Mouse (Mus musculus): ENCODE data around the gene Fn3k. TPM values are rescaled to one million over a fixed set of nuclear protein-coding genes. Genes with fewer than 3 reads are reported as not detected.

The Fn3k gene
- 0.95 and 1.0 TPM in 2 replicates for polyA plus RNA-seq (2012; rRNA removed)

DNA sequence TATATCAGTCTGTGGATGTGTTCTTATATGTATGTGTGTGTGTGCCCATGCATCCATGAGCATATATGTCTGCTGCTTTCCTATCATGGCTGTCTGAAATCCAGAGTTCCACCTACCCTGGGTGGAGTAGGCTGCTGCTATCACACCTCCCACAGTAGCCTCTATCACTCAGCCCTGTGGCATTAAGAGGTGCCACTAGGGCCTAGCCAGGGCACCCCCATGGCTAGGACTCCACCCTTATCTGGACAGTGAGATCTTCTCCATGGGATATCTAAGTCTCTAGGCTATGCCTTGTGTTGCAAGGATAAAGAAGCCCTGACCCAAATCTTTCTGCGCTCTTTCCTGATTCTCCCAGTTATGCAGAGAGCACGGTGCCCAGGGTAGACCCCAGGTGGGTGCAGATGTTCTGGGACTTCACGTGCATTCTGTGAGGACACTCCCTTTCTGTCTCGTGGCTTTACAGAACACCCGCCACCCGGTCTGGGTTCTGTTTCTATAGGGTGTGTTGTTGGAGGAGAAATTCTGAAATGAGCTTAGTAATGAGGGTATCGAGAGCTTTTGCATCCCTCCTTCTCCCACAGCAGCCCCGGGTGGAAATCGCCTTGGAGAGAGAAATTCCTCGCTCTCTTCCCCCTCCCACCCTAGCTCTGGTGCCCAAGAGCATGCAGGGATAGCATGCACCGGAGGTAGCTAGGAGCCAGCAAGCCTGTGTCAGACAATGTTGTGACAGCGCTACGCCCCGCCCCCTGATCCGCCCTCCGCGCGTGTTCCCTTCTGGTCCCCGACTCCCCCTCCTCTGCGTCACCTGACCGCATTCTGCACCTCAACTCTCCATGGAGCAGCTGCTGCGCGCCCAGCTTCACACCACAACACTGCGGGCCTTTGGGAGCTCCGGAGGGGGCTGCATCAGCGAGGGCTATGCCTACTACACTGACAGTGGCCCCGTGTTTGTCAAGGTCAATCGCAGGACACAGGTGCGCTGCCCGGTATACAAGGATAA is at the start of gene Fn3k:
Gene Fn3k (plus strand): TSS at position 758 of the 1,000 bp plus-strand sequence.
- WGBS = 6% methylated on average over 30 of the region's 30 CpGs
- H3K36me3 ChIP-seq (ENCODE audit: control insufficient read depth, insufficient read depth, low read length) = no peaks in the 10 kb centered on the region
- TF ChIP-seq POLR2A (IDR thresholded peaks at IDR 0.05; ENCODE audit: low read depth, low read length) (no peak), CTCF (IDR thresholded peaks at IDR 0.05; ENCODE audit: extremely low read depth, insufficient read length, insufficient replicate concordance, low read depth, low read length) (no peak)
- 0 out of 2 replicates have a peak, but pooled peaks cover 7% of the 10 kb centered on the region for H3K4me1 ChIP-seq (ENCODE audit: control insufficient read depth, insufficient read depth, insufficient read length, low read length)
- H3K4me3 ChIP-seq (ENCODE audit: low read depth, low read length) = peak within 1 kb of the TSS; percentile 61
- H3K27ac ChIP-seq (ENCODE audit: insufficient read depth, low read depth, low read length) = no peak within 1 kb of the TSS
- no peaks in the 10 kb centered on the region for H3K27me3 ChIP-seq (ENCODE audit: control insufficient read depth, insufficient read depth, low read length)

DNA sequence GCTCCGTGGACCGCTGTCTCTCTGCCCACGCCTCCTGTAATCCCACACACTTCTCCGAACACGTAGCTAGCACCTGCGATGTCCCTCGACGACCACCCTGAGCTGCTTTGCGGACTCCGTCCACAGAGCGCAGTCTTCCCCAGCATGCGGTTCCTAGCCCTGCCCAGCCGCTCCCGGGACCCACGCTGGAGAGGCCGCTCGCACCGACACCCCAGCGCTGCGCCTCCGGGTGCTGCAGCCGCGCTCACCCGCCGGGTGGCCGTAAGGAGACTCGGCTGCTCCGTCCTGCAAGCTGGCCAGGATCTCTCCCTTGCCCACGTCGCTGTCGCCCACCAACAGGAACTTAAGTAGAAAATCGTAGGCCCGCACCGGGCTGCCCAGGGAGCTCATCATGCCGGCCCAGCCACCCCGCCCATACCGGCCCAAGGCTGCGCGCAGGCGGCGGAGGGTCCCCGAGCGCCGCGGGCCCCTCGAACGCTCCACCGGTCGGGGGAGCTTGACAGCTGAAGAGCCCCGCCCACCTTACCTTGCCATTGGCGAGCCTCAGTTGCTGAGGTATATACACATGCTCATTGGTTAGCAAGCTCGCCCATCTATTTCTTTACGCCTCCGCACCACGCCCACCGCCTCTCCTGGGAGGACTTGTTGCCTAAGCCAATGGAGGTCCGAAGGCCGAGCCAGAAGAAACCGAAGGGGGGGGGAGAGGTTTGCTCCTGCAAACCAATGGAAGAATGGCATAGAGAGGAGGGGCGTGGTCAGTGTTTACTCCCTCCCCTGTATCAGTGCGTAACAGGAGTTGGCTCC is 46.8 kb upstream of the Fn3k start, which contains the start of gene Rab40b:
Gene Rab40b (minus strand): TSS at position 502 of the 804 bp plus-strand sequence.
- 2% methylated on average over 61 of the region's 61 CpGs for WGBS
- Histone ChIP-seq H3K27me3 (ENCODE audit: control insufficient read depth, insufficient read depth, low read length) (no peaks in the 10 kb centered on the region), H3K4me1 (ENCODE audit: control insufficient read depth, insufficient read depth, insufficient read length, low read length) (peaks cover 3% of the 10 kb centered on the region), H3K36me3 (ENCODE audit: control insufficient read depth, insufficient read depth, low read length) (no peaks in the 10 kb centered on the region), H3K27ac (ENCODE audit: insufficient read depth, low read depth, low read length) (no peak within 1 kb of the TSS), H3K4me3 (ENCODE audit: low read depth, low read length) (peak within 1 kb of the TSS; percentile 73)
- TF ChIP-seq CTCF (IDR thresholded peaks at IDR 0.05; ENCODE audit: extremely low read depth, insufficient read length, insufficient replicate concordance, low read depth, low read length) (no peak), POLR2A (IDR thresholded peaks at IDR 0.05; ENCODE audit: low read depth, low read length) (peak; percentile 10; the same call in 1 of the 2 replicates)

DNA sequence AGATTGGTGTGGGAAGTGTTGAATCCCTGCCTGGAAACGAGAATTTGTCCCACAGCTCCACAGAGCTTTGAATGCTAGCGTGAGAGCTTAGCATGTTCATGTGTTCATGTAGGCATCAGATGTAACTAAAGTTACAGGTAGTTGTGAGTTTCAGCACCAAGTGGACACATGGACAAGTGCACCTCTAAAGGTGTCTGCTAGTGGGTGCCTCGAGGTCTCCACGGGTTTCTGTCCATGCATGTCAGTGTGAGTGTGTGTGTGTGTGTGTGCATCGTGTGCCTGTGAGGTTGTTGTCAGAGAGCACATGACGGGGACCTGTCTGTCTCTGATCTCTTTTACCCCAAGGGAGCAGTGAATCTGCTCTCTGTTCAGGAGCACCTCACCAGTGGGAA is 46.2 kb upstream of the Fn3k start:
- Histone ChIP-seq H3K36me3 (ENCODE audit: control insufficient read depth, insufficient read depth, low read length) (no peaks in the 10 kb centered on the region), H3K27ac (ENCODE audit: insufficient read depth, low read depth, low read length) (no peak overlapping the region)

DNA sequence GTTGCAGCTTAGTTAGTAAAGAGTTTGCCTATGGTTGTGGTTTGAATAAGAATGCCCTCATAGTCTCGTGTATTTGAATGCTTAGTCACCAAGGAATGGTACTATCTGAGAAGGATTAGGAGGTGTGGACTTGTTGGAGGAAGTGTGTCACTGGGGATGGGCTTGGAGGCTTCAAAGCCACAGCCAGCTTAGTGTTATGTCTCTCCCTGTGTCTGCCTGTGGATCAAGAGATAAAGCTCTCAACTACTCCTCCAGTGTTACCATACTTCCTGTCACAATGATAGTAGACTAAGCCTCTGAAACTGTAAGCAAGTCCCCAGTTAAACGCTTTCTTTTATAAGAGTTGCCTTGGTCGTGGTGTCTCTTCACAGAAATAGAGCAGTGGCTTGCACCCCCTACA is 43.9 kb upstream of the Fn3k start:
- Histone ChIP-seq H3K27me3 (ENCODE audit: control insufficient read depth, insufficient read depth, low read length) (no peaks in the 10 kb centered on the region; the same call in 1 of the 2 replicates), H3K4me1 (ENCODE audit: control insufficient read depth, insufficient read depth, insufficient read length, low read length) (peaks cover 3% of the 10 kb centered on the region), H3K36me3 (ENCODE audit: control insufficient read depth, insufficient read depth, low read length) (no peaks in the 10 kb centered on the region), H3K4me3 (ENCODE audit: low read depth, low read length) (no peak overlapping the region), H3K27ac (ENCODE audit: insufficient read depth, low read depth, low read length) (no peak overlapping the region)
- WGBS = 62% methylated on average over 3 of the region's 3 CpGs
- no peak for TF ChIP-seq POLR2A (IDR thresholded peaks at IDR 0.05; ENCODE audit: low read depth, low read length)
- TF ChIP-seq CTCF (IDR thresholded peaks at IDR 0.05; ENCODE audit: extremely low read depth, insufficient read length, insufficient replicate concordance, low read depth, low read length) = no peak

More for the DNA sequence above, 46.2 kb upstream of the Fn3k start:
- peak overlapping the region; percentile 73; the same call in 1 of the 2 replicates for H3K4me3 ChIP-seq (ENCODE audit: low read depth, low read length)
- peaks cover 3% of the 10 kb centered on the region for H3K4me1 ChIP-seq (ENCODE audit: control insufficient read depth, insufficient read depth, insufficient read length, low read length)
- 7% methylated on average over 6 of the region's 6 CpGs for WGBS
- no peak for TF ChIP-seq CTCF (IDR thresholded peaks at IDR 0.05; ENCODE audit: extremely low read depth, insufficient read length, insufficient replicate concordance, low read depth, low read length)
- 0 out of 2 replicates have a peak, but pooled peaks have one; percentile 4 for TF ChIP-seq POLR2A (IDR thresholded peaks at IDR 0.05; ENCODE audit: low read depth, low read length)
- no peaks in the 10 kb centered on the region for H3K27me3 ChIP-seq (ENCODE audit: control insufficient read depth, insufficient read depth, low read length)

DNA sequence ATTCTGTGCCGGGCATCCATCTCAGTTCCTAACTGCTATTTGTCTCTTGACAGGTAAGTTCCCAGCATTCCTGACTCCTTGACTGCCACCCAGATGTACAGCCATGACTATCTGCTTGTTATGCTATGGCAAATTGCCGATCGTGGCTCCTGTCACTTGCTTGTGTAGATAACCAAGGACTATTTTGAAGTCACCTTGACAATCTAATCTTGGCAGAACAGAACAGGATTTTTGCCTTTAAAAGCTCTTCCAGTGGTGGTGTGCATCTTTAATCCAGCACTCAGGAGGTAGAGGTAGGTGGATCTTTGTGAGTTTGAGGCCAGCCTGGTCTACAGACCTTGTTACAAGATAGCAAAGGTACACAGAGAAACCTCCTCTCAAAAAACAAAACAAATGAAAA is 42.3 kb upstream of the Fn3k start:
- 76% methylated on average over 3 of the region's 3 CpGs for WGBS

DNA sequence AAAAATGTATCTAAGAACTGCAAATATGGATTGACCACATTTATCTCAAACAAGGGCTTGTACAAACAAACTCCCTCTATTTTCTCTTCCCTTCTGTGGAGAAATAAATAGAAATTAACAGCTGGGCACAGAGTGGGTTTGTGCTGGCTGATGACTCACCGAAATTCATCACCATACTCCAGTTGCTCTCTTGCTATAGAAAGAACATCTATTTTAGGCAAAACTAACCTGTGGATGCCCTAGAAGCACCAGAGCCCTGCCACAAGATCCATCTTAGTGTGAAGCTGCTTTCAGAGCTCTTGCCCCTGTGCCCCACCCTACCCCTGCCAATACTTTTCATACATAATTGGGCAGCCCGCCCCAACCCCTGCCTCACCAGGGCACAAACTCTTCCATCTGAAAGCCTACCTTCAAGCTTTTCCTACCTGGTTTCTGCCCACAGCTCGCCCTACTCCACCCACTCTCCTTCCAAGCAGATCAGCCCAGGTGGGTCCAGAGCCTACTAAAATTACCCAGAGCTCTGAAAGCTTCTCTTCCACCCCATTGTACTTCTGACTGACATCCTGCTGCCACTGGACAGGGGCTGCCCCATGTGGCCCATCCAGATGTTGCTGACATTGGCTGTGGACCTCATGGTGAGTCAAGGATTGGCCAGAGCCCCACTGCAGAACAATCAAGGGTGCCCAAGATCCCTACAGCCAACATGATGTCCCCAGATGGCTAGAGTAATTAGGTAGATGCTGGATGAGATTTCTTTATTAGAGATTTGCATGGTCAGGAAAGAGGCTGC is 27.2 kb upstream of the Fn3k start:
- H3K36me3 ChIP-seq (ENCODE audit: control insufficient read depth, insufficient read depth, low read length) = no peaks in the 10 kb centered on the region
- no peak overlapping the region for H3K27ac ChIP-seq (ENCODE audit: insufficient read depth, low read depth, low read length)
- no peak for TF ChIP-seq POLR2A (IDR thresholded peaks at IDR 0.05; ENCODE audit: low read depth, low read length)
- no peak for TF ChIP-seq CTCF (IDR thresholded peaks at IDR 0.05; ENCODE audit: extremely low read depth, insufficient read length, insufficient replicate concordance, low read depth, low read length)
- no peak overlapping the region for H3K4me3 ChIP-seq (ENCODE audit: low read depth, low read length)
- H3K27me3 ChIP-seq (ENCODE audit: control insufficient read depth, insufficient read depth, low read length) = 0 out of 2 replicates have a peak, but pooled peaks cover 2% of the 10 kb centered on the region
- WGBS = 67% methylated on average over 3 of the region's 3 CpGs
- no peaks in the 10 kb centered on the region for H3K4me1 ChIP-seq (ENCODE audit: control insufficient read depth, insufficient read depth, insufficient read length, low read length)

More for the DNA sequence above, 42.3 kb upstream of the Fn3k start:
- Histone ChIP-seq H3K4me3 (ENCODE audit: low read depth, low read length) (no peak overlapping the region), H3K27me3 (ENCODE audit: control insufficient read depth, insufficient read depth, low read length) (no peaks in the 10 kb centered on the region; the same call in 1 of the 2 replicates), H3K27ac (ENCODE audit: insufficient read depth, low read depth, low read length) (no peak overlapping the region), H3K36me3 (ENCODE audit: control insufficient read depth, insufficient read depth, low read length) (no peaks in the 10 kb centered on the region), H3K4me1 (ENCODE audit: control insufficient read depth, insufficient read depth, insufficient read length, low read length) (peaks cover 3% of the 10 kb centered on the region)
- TF ChIP-seq CTCF (IDR thresholded peaks at IDR 0.05; ENCODE audit: extremely low read depth, insufficient read length, insufficient replicate concordance, low read depth, low read length) (no peak), POLR2A (IDR thresholded peaks at IDR 0.05; ENCODE audit: low read depth, low read length) (no peak)

Measured in small intestine, adult 2 months (tissue).